Mouse (Mus musculus) CH12.LX (cell line): ENCODE measurements around the gene Lat2. TPM values are rescaled to one million over a fixed set of nuclear protein-coding genes. Genes with fewer than 3 reads are reported as not detected.
A peak's percentile ranks its signal among the peaks of the same experiment; 100 is the strongest.

ENCODE experiments used
- DNase-seq: peaks from one replicate; pipeline ENCODE4 v3.0.0-alpha.2; 2013; ENCODE audit errors: extremely low read depth
- H3K27ac ChIP-seq: 2 replicates; pipeline ENCODE4 v1.5.1; 2012; ENCODE audit warnings: low read depth, mild to moderate bottlenecking, control low read depth, moderate library complexity; ENCODE audit not compliant: insufficient read depth
- H3K27me3 ChIP-seq: replicated peaks from 2 replicates; pipeline ENCODE3; 2012; ENCODE audit warnings: inconsistent platforms
- H3K36me3 ChIP-seq, 2 experiments: replicated peaks in 1 of 2; 2 replicates each; pipeline versions ENCODE3 to v1.6.1; 2012; ENCODE audit warnings: inconsistent platforms in 1 of 2, low read length in 1 of 2, mild to moderate bottlenecking in 1 of 2, mixed read lengths in 1 of 2, moderate library complexity in 1 of 2; ENCODE audit not compliant: control insufficient read depth in 1 of 2, insufficient read depth in 1 of 2
- H3K4me1 ChIP-seq, 2 experiments: 2 replicates each; pipeline ENCODE4 v1.6.1; 2012; ENCODE audit warnings: inconsistent platforms in 1 of 2, moderate library complexity in 1 of 2; ENCODE audit not compliant: insufficient read depth in 2 of 2, control insufficient read depth in 1 of 2
- H3K4me2 ChIP-seq: 2 replicates; pipeline ENCODE4 v1.6.1; 2012; ENCODE audit warnings: low read depth, mild to moderate bottlenecking, control low read depth; ENCODE audit not compliant: poor library complexity, insufficient read depth, severe bottlenecking
- H3K4me3 ChIP-seq, 3 experiments: fragments of 150-350 bp in 1 of 3; sonication (generic) in 1 of 3; replicated peaks in 1 of 3; 2 replicates each; pipeline versions ENCODE3 to v1.5.1; 2011 to 2012; ENCODE audit warnings: low read depth in 2 of 3, low read length in 2 of 3, mild to moderate bottlenecking in 2 of 3, moderate library complexity in 2 of 3, control low read depth in 1 of 3, improper control_type of control experiment in 1 of 3, inconsistent platforms in 1 of 3, mixed read lengths in 1 of 3; ENCODE audit not compliant: poor library complexity in 1 of 3
- H3K79me2 ChIP-seq: replicated peaks from 2 replicates; pipeline ENCODE4 v1.6.1; 2012; ENCODE audit warnings: mild to moderate bottlenecking, moderate library complexity; ENCODE audit not compliant: control insufficient read depth, poor library complexity, insufficient read depth, severe bottlenecking; ENCODE audit errors: extremely low read depth
- H3K9ac ChIP-seq: 2 replicates; pipeline ENCODE4 v1.6.1; 2012; ENCODE audit warnings: low read depth, mild to moderate bottlenecking, control low read depth, moderate library complexity; ENCODE audit not compliant: insufficient read depth
- H3K9me3 ChIP-seq: replicated peaks from 2 replicates; pipeline ENCODE3; 2012; ENCODE audit warnings: low read length, inconsistent platforms, mixed read lengths
- CHD1 ChIP-seq: IDR thresholded peaks from 2 replicates; pipeline ENCODE4 v1.6.1; 2012; ENCODE audit warnings: low read depth, low read length, improper control_type of control experiment, inconsistent platforms
- ELF1 ChIP-seq: IDR thresholded peaks from 2 replicates; pipeline ENCODE4 v1.6.1; 2014; ENCODE audit warnings: low read depth, mild to moderate bottlenecking, inconsistent platforms, low read length, improper control_type of control experiment
- ETS1 ChIP-seq: conservative IDR thresholded peaks from 2 replicates; pipeline ENCODE4 v1.6.1; 2012; ENCODE audit warnings: low read depth, mild to moderate bottlenecking, inconsistent platforms, low read length, improper control_type of control experiment, moderate library complexity
- MXI1 ChIP-seq: IDR thresholded peaks from 2 replicates; pipeline ENCODE4 v1.6.1; 2011; ENCODE audit warnings: mild to moderate bottlenecking, low read depth, low read length, improper control_type of control experiment
- MYC ChIP-seq: IDR thresholded peaks from 2 replicates; pipeline ENCODE4 v1.6.1; 2011; ENCODE audit warnings: low read depth, mild to moderate bottlenecking, improper control_type of control experiment, low read length
- POLR2AphosphoS2 ChIP-seq: IDR thresholded peaks from 2 replicates; pipeline ENCODE4 v1.6.1; 2011; ENCODE audit warnings: low read depth, low read length, improper control_type of control experiment
- USF1 ChIP-seq: IDR thresholded peaks from 2 replicates; pipeline ENCODE4 v1.6.1; 2014; ENCODE audit warnings: low read depth, mild to moderate bottlenecking, inconsistent platforms, low read length, improper control_type of control experiment
- USF2 ChIP-seq: conservative IDR thresholded peaks from 2 replicates; pipeline ENCODE4 v1.6.1; 2011; ENCODE audit warnings: low read depth, low read length, improper control_type of control experiment
- ZC3H11A ChIP-seq: IDR thresholded peaks from 2 replicates; pipeline ENCODE4 v1.6.1; 2012; ENCODE audit warnings: low read depth, mild to moderate bottlenecking, inconsistent platforms, low read length, improper control_type of control experiment
- dilution Hi-C: fragments of 300-500 bp; cut with MboI; formaldehyde crosslinking; loops from 2 replicates; pipeline ENCODE4 v1.14.3; 2020; ENCODE audit warnings: low sequenced_read_pairs; ENCODE audit not compliant: extremely low pct_unique_long_range_greater_than_20kb, extremely low pct_ligation_motif_present
- in situ Hi-C: fragments of 300-500 bp; cut with MboI; formaldehyde crosslinking; loops from 3 replicates; pipeline ENCODE4 v1.14.3; 2019; ENCODE audit warnings: low sequenced_read_pairs, low pct_ligation_motif_present, low pct_unique_long_range_greater_than_20kb, mixed read lengths
- polyA plus RNA-seq: library from polyadenylated mRNA; unstranded; fragments of >175 nt; gene quantifications from 2 replicates; pipeline ENCODE4 v1.2.1, GENCODE M21; 2012; ENCODE audit warnings: low read depth; ENCODE audit not compliant: insufficient read length
- total RNA-seq, 2 experiments: library from RNA; depleted of rRNA; stranded (reverse); fragments of 300-350 nt in 1 of 2; fragments of >200 nt in 1 of 2; gene quantifications; 2 replicates each; pipeline ENCODE4 v1.2.3; 2012 to 2014

The Lat2 gene
- total and polyA plus RNA-seq, 3 experiments = 89.7 to 121 (median 108) TPM

GRCm38 (mm10) chr5:134604376-134604775, 10.4 kb downstream of the Lat2 start:
- TF ChIP-seq USF2 = no peak
- TF ChIP-seq USF1 = no peak
- no peak for TF ChIP-seq ETS1
- TF ChIP-seq ELF1 = no peak
- in situ Hi-C loops = loop anchor here (25.0 kb wide), 1 partner anchor 242 kb away; no protein-coding TSS in a partner anchor
- no peak overlapping the region for H3K4me2 ChIP-seq
- no peak overlapping the region for H3K9ac ChIP-seq
- no peak overlapping the region for H3K27ac ChIP-seq
- peaks cover 6% of the 10 kb centered on the region; the same call in 1 of the 2 replicates for H3K79me2 ChIP-seq
- peaks cover 2 to 27% of the 10 kb centered on the region in 2 experiments; a peak in 3 of 4 replicates for H3K4me1 ChIP-seq
- peaks cover 80 to 94% of the 10 kb centered on the region in 2 experiments for H3K36me3 ChIP-seq
- no peaks in the 10 kb centered on the region for H3K9me3 ChIP-seq
- H3K4me3 ChIP-seq = no peak overlapping the region
- no peaks in the 10 kb centered on the region for H3K27me3 ChIP-seq
- DNase-seq = no peak
- dilution Hi-C loops = no loop called here

- Histone ChIP-seq H3K9ac (no peak overlapping the region), H3K9me3 (peaks cover 3% of the 10 kb centered on the region), H3K79me2 (no peaks in the 10 kb centered on the region), H3K27ac (no peak overlapping the region), H3K4me1 (no peaks in the 10 kb centered on the region), H3K27me3 (no peaks in the 10 kb centered on the region), H3K36me3 (peaks cover 88 to 96% of the 10 kb centered on the region in 2 experiments), H3K4me2 (no peak overlapping the region), H3K4me3 (no peak overlapping the region)
- TF ChIP-seq POLR2AphosphoS2 = 0 out of 2 replicates have a peak, but pooled peaks have one; percentile 7
- no peak for TF ChIP-seq MXI1
- DNase-seq = no peak
- dilution Hi-C loops = no loop called here
- in situ Hi-C loops = no loop called here
These were observed 17.1 kb downstream of the Lat2 start for GRCm38 (mm10) chr5:134597711-134598110.

- in situ Hi-C loops (no loop called here), dilution Hi-C loops (no loop called here)
- Histone ChIP-seq H3K36me3 (peaks cover 78 to 92% of the 10 kb centered on the region in 2 experiments), H3K27me3 (no peaks in the 10 kb centered on the region), H3K9ac (no peak overlapping the region), H3K79me2 (no peaks in the 10 kb centered on the region), H3K4me3 (no peak overlapping the region), H3K9me3 (no peaks in the 10 kb centered on the region), H3K4me2 (no peak overlapping the region), H3K4me1 (peaks cover 2 to 13% of the 10 kb centered on the region in 2 experiments; a peak in 1 of 4 replicates), H3K27ac (no peak overlapping the region)
- no peak for DNase-seq
- TF ChIP-seq USF2 (no peak), ZC3H11A (no peak), CHD1 (no peak), MYC (no peak)
These were observed 21.7 kb downstream of the Lat2 start for GRCm38 (mm10) chr5:134593093-134593492.
